Mouse (Mus musculus): ENCODE results near the gene Aes. TPM values are rescaled to one million over a fixed set of nuclear protein-coding genes. Genes with fewer than 3 reads are reported as not detected.

Gene Aes
- polyA plus RNA-seq, 1 experiment from 2014 or later, result 515 TPM

DNA sequence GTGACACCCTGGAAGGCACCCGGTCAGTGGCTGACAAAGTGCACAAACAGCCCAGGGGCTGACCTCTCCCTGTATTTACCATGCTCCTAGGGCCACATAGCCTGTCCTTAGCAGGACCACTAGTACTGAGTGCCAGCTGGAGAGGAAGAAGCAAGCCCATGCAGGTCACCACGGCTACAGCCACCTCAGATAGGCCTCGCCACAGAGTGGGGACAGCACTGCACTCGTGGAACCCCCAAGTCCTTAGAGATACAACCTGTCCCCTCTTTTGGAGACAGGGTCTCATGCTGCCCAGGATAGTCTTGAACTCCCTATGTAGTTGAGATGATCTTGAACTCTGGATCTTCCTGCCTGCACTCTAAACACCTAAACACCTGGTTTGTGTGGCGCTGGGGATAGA is 17.9 kb upstream of the Aes start:
- Histone ChIP-seq H3K9ac (ENCODE audit: low read length) (peak overlapping the region; percentile 23; the same call in 1 of the 2 replicates), H3K27me3 (replicated peaks; ENCODE audit: control insufficient read depth, insufficient read depth, low read length) (no peaks in the 10 kb centered on the region), H3K4me2 (ENCODE audit: low read length) (no peak overlapping the region), H3K4me3 (ENCODE audit: low read depth, low read length) (no peak overlapping the region), H3K4me1 (replicated peaks; ENCODE audit: control insufficient read depth, insufficient read depth, low read length) (peaks cover 36% of the 10 kb centered on the region), H3K27ac (ENCODE audit: low read depth) (no peak overlapping the region), H3K9me3 (ENCODE audit: control insufficient read depth, low read length) (no peaks in the 10 kb centered on the region), H3K36me3 (ENCODE audit: control insufficient read depth, insufficient read depth, low read length) (peaks cover 20% of the 10 kb centered on the region)
- ATAC-seq (replicated peaks; ENCODE audit: low FRiP score, low TSS enrichment, low read depth) (no peak), DNase-seq (ENCODE audit: low spot score) (no peak)
- 88% methylated on average over 5 of the region's 5 CpGs for WGBS

DNA sequence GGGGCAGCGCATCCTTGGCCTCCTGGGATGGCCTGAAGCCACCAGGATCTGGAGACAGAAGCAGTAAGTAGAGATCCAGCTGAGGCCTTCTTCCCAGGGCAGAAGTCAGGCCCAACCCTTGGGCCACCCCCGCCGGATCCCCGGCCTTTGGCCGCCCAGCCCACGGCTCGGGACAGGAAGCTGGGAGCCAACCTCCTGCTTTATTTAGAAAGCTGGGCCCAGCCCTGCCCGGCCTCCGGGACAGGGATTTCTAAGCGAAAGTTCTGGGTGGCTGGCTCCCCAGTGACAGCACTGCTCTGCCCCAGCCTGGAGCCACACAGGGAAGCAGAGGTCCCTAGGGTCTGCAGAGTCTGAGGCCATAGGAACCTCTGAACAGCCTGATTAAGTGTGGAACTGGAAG is 17.5 kb upstream of the Aes start:
- H3K4me2 ChIP-seq (ENCODE audit: low read length), result peak overlapping the region; percentile 95; the same call in 1 of the 2 replicates
- H3K27ac ChIP-seq (ENCODE audit: low read depth), result no peak overlapping the region
- WGBS, result 66% methylated on average over 10 of the region's 10 CpGs
- peaks cover 36% of the 10 kb centered on the region for H3K4me1 ChIP-seq (replicated peaks; ENCODE audit: control insufficient read depth, insufficient read depth, low read length)
- peaks cover 20% of the 10 kb centered on the region for H3K36me3 ChIP-seq (ENCODE audit: control insufficient read depth, insufficient read depth, low read length)
- ATAC-seq (replicated peaks; ENCODE audit: low FRiP score, low TSS enrichment, low read depth) (no peak), DNase-seq (ENCODE audit: low spot score) (no peak)
- no peak overlapping the region for H3K4me3 ChIP-seq (ENCODE audit: low read depth, low read length)
- H3K9me3 ChIP-seq (ENCODE audit: control insufficient read depth, low read length), result no peaks in the 10 kb centered on the region
- no peaks in the 10 kb centered on the region for H3K27me3 ChIP-seq (replicated peaks; ENCODE audit: control insufficient read depth, insufficient read depth, low read length)
- peak overlapping the region; percentile 23; the same call in 1 of the 2 replicates for H3K9ac ChIP-seq (ENCODE audit: low read length)

DNA sequence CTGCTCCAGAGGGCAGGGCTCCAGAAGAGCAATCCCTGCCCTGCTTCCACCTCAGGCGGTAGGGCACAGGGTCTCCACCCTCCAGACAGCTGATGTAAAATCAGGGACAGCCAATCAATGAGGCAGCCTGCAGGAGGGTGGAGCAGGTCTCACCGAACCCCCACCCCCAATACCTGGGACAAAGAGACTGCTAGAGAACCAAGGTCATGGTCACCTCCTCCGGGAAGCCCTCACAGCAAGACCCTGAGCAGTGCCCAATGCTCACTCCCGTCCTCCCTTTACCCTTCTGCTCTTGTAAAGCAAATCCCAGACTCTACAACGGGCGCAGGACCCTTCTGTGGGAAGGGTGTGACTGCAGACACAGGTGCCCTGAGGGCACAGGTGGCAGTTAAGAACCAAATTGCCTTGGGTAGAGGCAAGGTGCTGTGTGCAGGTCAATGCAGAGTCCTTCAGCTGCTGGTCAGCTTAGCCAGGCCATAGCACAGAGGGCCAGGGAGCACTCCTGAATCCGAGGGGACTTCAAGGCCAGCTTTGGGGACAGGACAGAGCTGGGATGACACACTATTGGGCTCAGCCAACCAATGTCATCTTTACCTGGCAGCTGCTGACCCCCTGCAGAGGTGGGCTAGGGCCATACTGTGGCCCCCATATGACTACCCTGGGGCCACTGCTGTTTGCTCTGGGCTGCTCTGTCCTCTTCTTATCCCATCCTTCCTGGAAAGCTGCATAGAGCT is 16.4 kb upstream of the Aes start:
- DNase-seq (ENCODE audit: low spot score), result no peak
- ATAC-seq (replicated peaks; ENCODE audit: low FRiP score, low TSS enrichment, low read depth), result no peak

DNA sequence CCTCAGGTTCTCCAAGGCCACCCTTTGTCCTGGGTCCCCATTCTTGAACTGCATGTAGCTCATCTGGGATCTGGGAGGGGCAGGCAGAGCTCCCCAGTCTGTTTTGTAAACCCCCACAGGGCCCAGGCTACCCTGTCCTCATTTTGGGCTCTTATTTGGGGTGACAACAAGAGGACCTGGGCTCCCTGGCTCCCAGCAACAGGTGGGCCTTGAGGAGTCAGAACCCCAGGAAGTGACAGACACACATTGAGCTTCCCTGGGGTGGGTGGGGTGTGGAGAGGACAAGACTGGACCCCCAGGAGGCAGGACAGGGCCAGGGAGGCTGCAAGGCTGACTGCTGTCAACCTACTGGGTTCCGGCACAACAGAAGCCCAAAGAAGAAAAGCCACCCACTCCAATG is 15.7 kb upstream of the Aes start:
- Histone ChIP-seq H3K4me3 (ENCODE audit: low read depth, low read length) (peak overlapping the region; percentile 91), H3K4me2 (ENCODE audit: low read length) (peak overlapping the region; percentile 95), H3K9ac (ENCODE audit: low read length) (peak overlapping the region; percentile 90), H3K36me3 (ENCODE audit: control insufficient read depth, insufficient read depth, low read length) (peaks cover 16% of the 10 kb centered on the region), H3K9me3 (ENCODE audit: control insufficient read depth, low read length) (no peaks in the 10 kb centered on the region), H3K27me3 (replicated peaks; ENCODE audit: control insufficient read depth, insufficient read depth, low read length) (no peaks in the 10 kb centered on the region), H3K4me1 (replicated peaks; ENCODE audit: control insufficient read depth, insufficient read depth, low read length) (peaks cover 36% of the 10 kb centered on the region), H3K27ac (ENCODE audit: low read depth) (no peak overlapping the region)
- 83% methylated on average over 1 of the region's 1 CpGs for WGBS
- ATAC-seq (replicated peaks; ENCODE audit: low FRiP score, low TSS enrichment, low read depth), result no peak
- DNase-seq (ENCODE audit: low spot score), result no peak

More for the DNA sequence above, 16.4 kb upstream of the Aes start:
- H3K9me3 ChIP-seq (ENCODE audit: control insufficient read depth, low read length), result no peaks in the 10 kb centered on the region
- peak overlapping the region; percentile 95 for H3K4me2 ChIP-seq (ENCODE audit: low read length)
- H3K36me3 ChIP-seq (ENCODE audit: control insufficient read depth, insufficient read depth, low read length), result peaks cover 20% of the 10 kb centered on the region
- peaks cover 36% of the 10 kb centered on the region for H3K4me1 ChIP-seq (replicated peaks; ENCODE audit: control insufficient read depth, insufficient read depth, low read length)
- no peak overlapping the region for H3K27ac ChIP-seq (ENCODE audit: low read depth)
- H3K4me3 ChIP-seq (ENCODE audit: low read depth, low read length), result peak overlapping the region; percentile 91; the same call in 1 of the 2 replicates
- peak overlapping the region; percentile 90 for H3K9ac ChIP-seq (ENCODE audit: low read length)
- no peaks in the 10 kb centered on the region for H3K27me3 ChIP-seq (replicated peaks; ENCODE audit: control insufficient read depth, insufficient read depth, low read length)
- 64% methylated on average over 7 of the region's 7 CpGs for WGBS

DNA sequence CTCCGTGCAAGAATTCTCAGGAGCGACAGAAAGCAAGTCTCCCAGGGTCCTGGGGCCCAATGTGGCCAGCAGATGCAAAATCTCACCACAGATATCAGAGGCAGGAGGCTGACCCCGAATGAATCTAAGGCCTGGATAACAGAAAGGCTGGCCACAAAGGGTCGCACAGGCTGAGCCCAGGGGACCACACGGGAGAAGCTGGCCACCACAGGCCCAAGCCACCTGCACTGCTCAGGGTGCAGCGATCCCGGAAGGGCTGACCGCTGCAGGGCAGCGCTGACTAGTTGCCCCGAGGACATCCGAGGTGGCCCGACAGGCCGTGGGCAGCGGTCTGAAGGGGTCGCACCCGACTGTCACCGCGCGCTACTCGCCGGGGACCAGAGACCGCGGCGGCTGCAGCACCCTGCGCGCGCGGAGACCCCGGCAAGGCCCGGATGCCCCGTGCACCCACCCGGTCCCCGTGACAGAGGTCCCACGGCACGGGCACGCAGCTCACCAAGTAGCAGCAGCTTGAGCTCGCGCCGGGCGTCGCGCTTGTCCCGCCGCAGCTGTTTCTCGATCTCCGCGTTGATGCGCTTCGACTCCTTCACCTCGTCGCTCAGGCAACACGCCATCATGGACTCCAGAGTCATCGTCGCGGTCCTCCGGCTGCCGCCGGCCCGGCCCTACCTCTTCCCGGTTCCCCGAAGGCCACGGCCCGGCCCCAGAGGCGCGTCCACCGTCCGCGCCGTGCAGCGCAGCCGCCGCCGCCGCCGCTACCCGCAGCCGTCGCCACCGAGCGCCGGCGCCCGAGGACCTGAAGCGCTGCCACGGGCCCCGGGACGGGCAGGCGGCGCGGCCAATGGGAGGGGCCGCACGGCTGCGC is 14.8 kb upstream of the Aes start:
- DNase-seq (ENCODE audit: low spot score), result no peak
- WGBS, result under 1% methylated on average over 93 of the region's 93 CpGs
- H3K4me2 ChIP-seq (ENCODE audit: low read length), result peak overlapping the region; percentile 95

DNA sequence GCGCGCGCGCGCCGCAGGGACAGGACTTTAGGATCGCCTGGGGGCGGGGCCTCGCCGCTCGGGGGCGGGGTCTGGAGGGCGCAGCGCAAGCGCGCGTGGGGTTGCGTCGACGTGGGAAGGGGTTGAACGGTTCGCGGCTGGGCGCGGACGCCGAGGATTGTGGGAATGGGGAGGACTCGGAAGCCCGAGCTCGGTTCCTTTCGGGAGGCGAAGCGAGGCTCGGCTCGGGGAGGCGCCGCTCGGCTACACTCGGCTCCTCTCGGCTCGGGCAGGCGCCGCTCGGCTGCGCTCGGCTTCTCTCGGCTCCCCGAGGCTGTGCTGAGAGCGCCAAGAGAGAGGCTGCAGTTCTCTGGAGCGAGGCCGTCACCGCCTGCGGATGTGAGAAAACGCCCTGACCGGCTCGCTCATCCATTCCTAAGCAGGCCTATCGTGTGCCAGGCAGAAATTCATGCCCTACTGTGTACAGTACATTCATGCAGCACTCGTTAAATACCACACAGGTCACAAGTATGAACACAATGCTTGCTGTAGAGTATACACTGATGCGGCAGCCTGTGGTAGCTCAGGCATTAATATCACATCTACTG is 14.0 kb upstream of the Aes start, which contains the start of gene Gna11:
Gna11 (minus strand) TSS at position 30 of the 587 bp plus-strand sequence.
- no peaks in the 10 kb centered on the region for H3K27me3 ChIP-seq (replicated peaks; ENCODE audit: control insufficient read depth, insufficient read depth, low read length)
- H3K4me1 ChIP-seq (replicated peaks; ENCODE audit: control insufficient read depth, insufficient read depth, low read length), result peaks cover 39% of the 10 kb centered on the region
- ATAC-seq (replicated peaks; ENCODE audit: low FRiP score, low TSS enrichment, low read depth) (peak; percentile 90), DNase-seq (ENCODE audit: low spot score) (peak; percentile 99)
- peak within 1 kb of the TSS; percentile 95 for H3K4me2 ChIP-seq (ENCODE audit: low read length)
- H3K4me3 ChIP-seq (ENCODE audit: low read depth, low read length), result peak within 1 kb of the TSS; percentile 91
- H3K27ac ChIP-seq (ENCODE audit: low read depth), result peak within 1 kb of the TSS; percentile 83
- peak within 1 kb of the TSS; percentile 90 for H3K9ac ChIP-seq (ENCODE audit: low read length)
- no peaks in the 10 kb centered on the region for H3K9me3 ChIP-seq (ENCODE audit: control insufficient read depth, low read length)
- H3K36me3 ChIP-seq (ENCODE audit: control insufficient read depth, insufficient read depth, low read length), result peaks cover 6% of the 10 kb centered on the region; the same call in 1 of the 2 replicates
- 1% methylated on average over 46 of the region's 59 CpGs for WGBS

More for the DNA sequence above, 14.8 kb upstream of the Aes start:
- Histone ChIP-seq H3K27ac (ENCODE audit: low read depth) (peak overlapping the region; percentile 70; the same call in 1 of the 2 replicates), H3K9me3 (ENCODE audit: control insufficient read depth, low read length) (no peaks in the 10 kb centered on the region), H3K27me3 (replicated peaks; ENCODE audit: control insufficient read depth, insufficient read depth, low read length) (no peaks in the 10 kb centered on the region), H3K9ac (ENCODE audit: low read length) (peak overlapping the region; percentile 90), H3K4me3 (ENCODE audit: low read depth, low read length) (peak overlapping the region; percentile 91), H3K36me3 (ENCODE audit: control insufficient read depth, insufficient read depth, low read length) (peaks cover 10% of the 10 kb centered on the region; the same call in 1 of the 2 replicates), H3K4me1 (replicated peaks; ENCODE audit: control insufficient read depth, insufficient read depth, low read length) (peaks cover 39% of the 10 kb centered on the region)
- ATAC-seq (replicated peaks; ENCODE audit: low FRiP score, low TSS enrichment, low read depth), result peak; percentile 41

DNA sequence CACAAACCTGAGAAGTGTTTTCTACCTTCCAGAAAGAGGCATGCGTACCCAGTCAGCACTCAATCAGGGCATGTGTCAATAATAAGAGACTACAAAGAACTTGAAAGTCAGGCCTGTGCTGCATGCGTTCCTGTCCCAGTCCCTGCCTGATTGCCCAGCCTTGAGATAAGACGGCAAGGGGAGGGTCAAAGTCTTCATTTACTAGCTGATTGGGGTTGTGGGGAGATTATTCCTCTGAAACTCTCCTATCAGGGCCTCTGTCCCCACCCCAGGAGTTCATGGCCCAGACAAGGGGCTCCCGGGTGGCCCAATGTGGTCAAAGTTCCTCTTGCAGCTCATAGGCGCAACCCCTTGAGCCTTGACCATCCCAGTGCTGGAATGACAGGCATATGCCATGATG is 13.0 kb upstream of the Aes start:
- 59% methylated on average over 5 of the region's 5 CpGs for WGBS
- H3K9me3 ChIP-seq (ENCODE audit: control insufficient read depth, low read length), result no peaks in the 10 kb centered on the region
- DNase-seq (ENCODE audit: low spot score) (peak; percentile 76), ATAC-seq (replicated peaks; ENCODE audit: low FRiP score, low TSS enrichment, low read depth) (peak; percentile 33)
- H3K36me3 ChIP-seq (ENCODE audit: control insufficient read depth, insufficient read depth, low read length), result peaks cover 4% of the 10 kb centered on the region; the same call in 1 of the 2 replicates
- peaks cover 39% of the 10 kb centered on the region for H3K4me1 ChIP-seq (replicated peaks; ENCODE audit: control insufficient read depth, insufficient read depth, low read length)
- H3K4me3 ChIP-seq (ENCODE audit: low read depth, low read length), result no peak overlapping the region
- H3K9ac ChIP-seq (ENCODE audit: low read length), result no peak overlapping the region
- peak overlapping the region; percentile 83 for H3K27ac ChIP-seq (ENCODE audit: low read depth)
- H3K4me2 ChIP-seq (ENCODE audit: low read length), result peak overlapping the region; percentile 46; the same call in 1 of the 2 replicates
- no peaks in the 10 kb centered on the region for H3K27me3 ChIP-seq (replicated peaks; ENCODE audit: control insufficient read depth, insufficient read depth, low read length)
